Mouse (Mus musculus) heart, adult 2 months (tissue): ENCODE measurements at regions not wholly inside any gene's neighbourhood (a gene's known extent, or its start where the extent isn't known, plus 50 kb on each side); places are given as distances from the start of the nearest gene placed in this dataset.

Experiments
- DNase-seq, 2 experiments: peaks; one replicate each; pipeline ENCODE4 v3.0.0; 2021
- H3K27ac ChIP-seq: fragments of 200-600 bp; 2 replicates; pipeline ENCODE4 v1.8.1; 2022
- H3K27me3 ChIP-seq: fragments of 200-500 bp; 2 replicates; pipeline ENCODE4 v1.6.1; 2012; ENCODE audit warnings: mild to moderate bottlenecking, low read length, inconsistent platforms, mixed read lengths; ENCODE audit not compliant: control insufficient read depth, insufficient read depth
- H3K36me3 ChIP-seq: fragments of 200-500 bp; 2 replicates; pipeline ENCODE4 v1.6.1; 2012; ENCODE audit warnings: low read length, inconsistent platforms; ENCODE audit not compliant: control insufficient read depth, insufficient read depth
- H3K4me1 ChIP-seq: fragments of 200-500 bp; 2 replicates; pipeline ENCODE4 v1.6.1; 2011; ENCODE audit warnings: low read length; ENCODE audit not compliant: control insufficient read depth, insufficient read depth
- H3K4me3 ChIP-seq: fragments of 200-600 bp; 2 replicates; pipeline ENCODE4 v1.8.1; 2022
- H3K79me2 ChIP-seq: fragments of 200-500 bp; replicated peaks from 2 replicates; pipeline ENCODE4 v1.6.1; 2012; ENCODE audit warnings: mild to moderate bottlenecking, inconsistent platforms, low read length, moderate library complexity, mixed read lengths; ENCODE audit not compliant: control insufficient read depth, insufficient read depth
- H3K9ac ChIP-seq: fragments of 200-500 bp; 2 replicates; pipeline ENCODE4 v1.6.1; 2012; ENCODE audit warnings: low read depth, mild to moderate bottlenecking, control low read depth, inconsistent platforms, low read length, mixed read lengths
- CTCF ChIP-seq: fragments of 200-600 bp; IDR thresholded peaks from 2 replicates; pipeline ENCODE4 v1.8.1; 2022; ENCODE audit warnings: antibody characterized with exemption, mild to moderate bottlenecking, moderate library complexity
- EP300 ChIP-seq: fragments of 200-500 bp; IDR thresholded peaks from 2 replicates; pipeline ENCODE4 v1.6.1; 2011; ENCODE audit warnings: low read depth, low read length, control low read depth; ENCODE audit not compliant: insufficient read depth
- POLR2A ChIP-seq: fragments of 200-500 bp; IDR thresholded peaks from 2 replicates; pipeline ENCODE4 v1.6.1; 2011; ENCODE audit warnings: mild to moderate bottlenecking, low read depth, low read length, control low read depth; ENCODE audit not compliant: insufficient read depth
- WGBS: fragments of 180-500 bp; shearing (Covaris S2); methylation state at CpG from one replicate; pipeline ENCODE4 v1.1.7; 2018; 5-methylcytosine and 5-hydroxymethylcytosine counted together
- intact Hi-C: fragments of 180-260 bp; cut with DNase I; formaldehyde crosslinking; loops from one replicate; pipeline ENCODE4 v1.15.1; 2025

GRCm38 (mm10) chr17:9484098-9484497 is 62.2 kb downstream of the Gm17728 start:
- Histone ChIP-seq H3K9ac (no peak overlapping the region), H3K27ac (no peak overlapping the region), H3K79me2 (no peaks in the 10 kb centered on the region), H3K4me1 (no peaks in the 10 kb centered on the region), H3K4me3 (no peak overlapping the region), H3K36me3 (no peaks in the 10 kb centered on the region), H3K27me3 (no peaks in the 10 kb centered on the region)
- WGBS: 63% methylated on average over 7 of the region's 7 CpGs
- TF ChIP-seq EP300 (no peak), CTCF (peak; percentile 25)
- intact Hi-C loops: no loop called here
- no peak for DNase-seq

- Histone ChIP-seq H3K27ac (no peak overlapping the region), H3K4me1 (no peaks in the 10 kb centered on the region), H3K27me3 (no peaks in the 10 kb centered on the region), H3K79me2 (no peaks in the 10 kb centered on the region), H3K36me3 (no peaks in the 10 kb centered on the region), H3K4me3 (no peak overlapping the region), H3K9ac (no peak overlapping the region)
- intact Hi-C loops: no loop called here
- no peak for TF ChIP-seq EP300
- no peak for TF ChIP-seq POLR2A
- TF ChIP-seq CTCF: no peak
- DNase-seq: no peak
- 84% methylated on average over 12 of the region's 12 CpGs for WGBS
These were observed 62.7 kb downstream of the Gm17728 start for GRCm38 (mm10) chr17:9484566-9484965.

DNA sequence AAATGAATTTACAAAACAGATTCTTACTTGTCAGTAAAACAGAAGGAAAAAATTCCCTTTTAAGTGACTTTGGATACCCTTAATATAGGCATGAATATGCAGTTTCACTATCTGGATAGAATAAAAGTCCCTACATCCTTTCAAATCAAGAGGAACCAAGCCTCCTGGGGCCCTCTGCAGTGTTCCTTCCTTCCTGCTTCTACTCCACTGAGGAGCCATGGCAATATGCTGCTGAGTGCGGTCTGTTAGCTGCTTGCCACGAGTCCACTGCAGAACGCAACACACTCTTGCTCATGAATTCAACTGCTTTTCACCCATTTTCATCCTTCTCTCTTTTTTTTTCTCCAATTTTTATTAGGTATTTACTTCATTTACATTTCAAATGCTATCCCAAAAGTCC is 107.5 kb downstream of the Gm17728 start:
- H3K4me1 ChIP-seq: no peaks in the 10 kb centered on the region
- WGBS: 50% methylated on average over 3 of the region's 3 CpGs
- H3K9ac ChIP-seq: no peak overlapping the region

GRCm38 (mm10) chr17:9536090-9536489 is 114.2 kb downstream of the Gm17728 start:
- intact Hi-C loops: no loop called here
- WGBS: 75% methylated on average over 4 of the region's 4 CpGs
- no peak for DNase-seq

More for the DNA sequence above, 107.5 kb downstream of the Gm17728 start:
- Histone ChIP-seq H3K4me3 (no peak overlapping the region), H3K79me2 (no peaks in the 10 kb centered on the region), H3K27ac (no peak overlapping the region), H3K36me3 (no peaks in the 10 kb centered on the region), H3K27me3 (no peaks in the 10 kb centered on the region)
- TF ChIP-seq POLR2A (no peak), CTCF (no peak), EP300 (no peak)
- intact Hi-C loops: no loop called here
- no peak for DNase-seq

GRCm38 (mm10) chr17:9538371-9538770 is 116.5 kb downstream of the Gm17728 start:
- Histone ChIP-seq H3K79me2 (no peaks in the 10 kb centered on the region), H3K36me3 (no peaks in the 10 kb centered on the region), H3K27ac (no peak overlapping the region), H3K9ac (no peak overlapping the region), H3K27me3 (no peaks in the 10 kb centered on the region), H3K4me3 (no peak overlapping the region), H3K4me1 (no peaks in the 10 kb centered on the region)
- intact Hi-C loops: no loop called here
- no peak for DNase-seq
- TF ChIP-seq POLR2A: no peak
- TF ChIP-seq EP300: no peak
- TF ChIP-seq CTCF: no peak

More at GRCm38 (mm10) chr17:9536090-9536489, 114.2 kb downstream of the Gm17728 start:
- H3K9ac ChIP-seq: no peak overlapping the region
- H3K27me3 ChIP-seq: no peaks in the 10 kb centered on the region
- H3K79me2 ChIP-seq: no peaks in the 10 kb centered on the region
- no peaks in the 10 kb centered on the region for H3K36me3 ChIP-seq
- TF ChIP-seq EP300: no peak
- TF ChIP-seq POLR2A: no peak
- TF ChIP-seq CTCF: no peak
- no peaks in the 10 kb centered on the region for H3K4me1 ChIP-seq
- no peak overlapping the region for H3K4me3 ChIP-seq
- H3K27ac ChIP-seq: no peak overlapping the region

DNA sequence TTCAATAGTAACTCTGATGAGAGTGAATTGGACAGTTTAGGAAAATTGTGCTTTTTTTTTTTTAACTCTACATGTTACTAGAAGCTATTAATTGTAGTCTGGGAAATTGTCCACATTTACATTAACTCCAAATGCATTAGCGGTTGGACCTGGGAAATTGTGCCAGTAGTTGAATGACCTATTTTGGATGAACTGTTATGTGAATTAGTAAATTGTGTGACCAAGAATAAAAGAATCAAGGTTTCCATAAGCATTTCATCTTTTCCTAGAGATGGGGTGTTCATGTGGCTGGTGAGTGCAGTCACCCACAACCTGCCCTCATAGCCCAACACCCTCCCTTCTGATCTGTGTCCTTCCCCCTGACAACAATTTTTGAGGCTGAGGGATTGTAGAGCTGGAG is 118.3 kb downstream of the Gm17728 start:
- DNase-seq: no peak
- H3K27me3 ChIP-seq: no peaks in the 10 kb centered on the region
- no peak overlapping the region for H3K9ac ChIP-seq
- 96% methylated on average over 1 of the region's 1 CpGs for WGBS
- H3K27ac ChIP-seq: no peak overlapping the region
- intact Hi-C loops: no loop called here
- no peak overlapping the region for H3K4me3 ChIP-seq
- no peaks in the 10 kb centered on the region for H3K79me2 ChIP-seq
- TF ChIP-seq CTCF (no peak), POLR2A (no peak)
- H3K36me3 ChIP-seq: no peaks in the 10 kb centered on the region
- no peaks in the 10 kb centered on the region for H3K4me1 ChIP-seq
